17 mouse cellular contexts compared by ENCODE assay signal in genomic region chr13:55437111-55437629, GRCm38 (mm10). TPM values are rescaled to one million over a fixed set of nuclear protein-coding genes. Genes with fewer than 3 reads are reported as not detected.
"Had no signal": no experiment of that assay in that cellular context is flagged by ENCODE, and none has a peak within 500 bp of the region (broad histone marks: within the 10 kb centered on the region; RNA-seq: fewer than 3 reads in every experiment).

No protein-coding gene starts in this region.

RNA-seq across cellular contexts. Expression of gene F12, which starts 10.6 kb away (rescaled TPM):
- polyA plus RNA-seq: lung, postnatal 0 days; macrophage; midbrain, embryonic 11.5 days; midbrain, embryonic 13.5 days; neural tube, embryonic 11.5 days; neural tube, embryonic 13.5 days had no signal

RNA-seq across cellular contexts. Expression of gene Pfn3, which starts 22.1 kb away (rescaled TPM):
- polyA plus RNA-seq: liver, embryonic 15.5 days; liver, postnatal 0 days; lung, adult 2 months; lung, embryonic 15.5 days; lung, postnatal 0 days; macrophage; midbrain, embryonic 11.5 days; midbrain, embryonic 13.5 days; neural tube, embryonic 11.5 days; neural tube, embryonic 13.5 days; small intestine, adult 2 months; stomach, embryonic 15.5 days; stomach, postnatal 0 days; thymus, adult 2 months; urinary bladder, adult 2 months had no signal

RNA-seq across cellular contexts. Expression of gene Prr7, which starts 26.9 kb away (rescaled TPM):
- polyA plus RNA-seq: liver, embryonic 15.5 days; liver, postnatal 0 days; macrophage had no signal

RNA-seq across cellular contexts. Expression of gene Slc34a1, which starts 39.2 kb away (rescaled TPM):
- polyA plus RNA-seq: liver, embryonic 15.5 days; liver, postnatal 0 days; lung, postnatal 0 days; macrophage; midbrain, embryonic 11.5 days; midbrain, embryonic 13.5 days; midbrain, embryonic 15.5 days; neural tube, embryonic 13.5 days; neural tube, embryonic 15.5 days; stomach, postnatal 0 days had no signal
